Mouse (Mus musculus) neural tube, embryonic 12.5 days (tissue): ENCODE measurements around the gene Esrrg. TPM values are rescaled to one million over a fixed set of nuclear protein-coding genes. Genes with fewer than 3 reads are reported as not detected.
A peak's percentile ranks its signal among the peaks of the same experiment; 100 is the strongest.

Experiments used
- ATAC-seq: fragments of 200-750 bp; cut with Nextera tagmentation; 2 replicates; pipeline ENCODE4 v1.8.0; 2017; ENCODE audit warnings: low read depth, mild to moderate bottlenecking, moderate TSS enrichment, moderate library complexity; ENCODE audit not compliant: low FRiP score
- H3K27ac ChIP-seq: fragments of 300-500 bp; sonication (generic); 2 replicates; pipeline ENCODE4 v1.5.1; 2016
- H3K27me3 ChIP-seq: fragments of 300-500 bp; sonication (generic); replicated peaks from 2 replicates; pipeline ENCODE4 v1.6.1; 2016; ENCODE audit warnings: mild to moderate bottlenecking
- H3K36me3 ChIP-seq: fragments of 300-500 bp; sonication (generic); 2 replicates; pipeline ENCODE4 v1.6.1; 2016; ENCODE audit warnings: mild to moderate bottlenecking
- H3K4me1 ChIP-seq: fragments of 300-500 bp; sonication (generic); 2 replicates; pipeline ENCODE4 v1.6.1; 2016
- H3K4me2 ChIP-seq: fragments of 300-500 bp; sonication (generic); replicated peaks from 2 replicates; pipeline ENCODE4 v1.6.1; 2016; ENCODE audit warnings: mild to moderate bottlenecking
- H3K4me3 ChIP-seq: fragments of 300-500 bp; sonication (generic); 2 replicates; pipeline ENCODE4 v1.5.1; 2016
- H3K9ac ChIP-seq: fragments of 300-500 bp; sonication (generic); 2 replicates; pipeline ENCODE4 v1.6.1; 2016; ENCODE audit warnings: mild to moderate bottlenecking
- H3K9me3 ChIP-seq: fragments of 300-500 bp; sonication (generic); 2 replicates; pipeline ENCODE4 v1.6.1; 2016; ENCODE audit warnings: mild to moderate bottlenecking
- WGBS: fragments of 180-500 bp; shearing (Covaris S2); methylation state at CpG from one replicate; pipeline ENCODE4 v1.1.7; 2016; 5-methylcytosine and 5-hydroxymethylcytosine counted together
- polyA plus RNA-seq: library from polyadenylated mRNA; unstranded; fragments of >200 nt; fragmentation: Nextera tagmentation; extraction: Ambion mirVana; gene quantifications from 2 replicates; pipeline ENCODE4 v1.2.1, GENCODE M21; 2016

Esrrg gene
- polyA plus RNA-seq, 1 experiment from 2014 or later: 17.8 TPM

- no peak overlapping the region for H3K27ac ChIP-seq
- no peaks in the 10 kb centered on the region for H3K9me3 ChIP-seq
- peaks cover 10% of the 10 kb centered on the region; the same call in 1 of the 2 replicates for H3K4me1 ChIP-seq
- H3K36me3 ChIP-seq: no peaks in the 10 kb centered on the region
- no peak overlapping the region for H3K4me2 ChIP-seq
- no peak for ATAC-seq
- no peaks in the 10 kb centered on the region for H3K27me3 ChIP-seq
- WGBS: 88% methylated on average over 10 of the region's 10 CpGs
- H3K9ac ChIP-seq: no peak overlapping the region
- no peak overlapping the region for H3K4me3 ChIP-seq
Observed at GRCm38 (mm10) chr1:187800761-187801160, 192.2 kb downstream of the Esrrg start.

- WGBS: 19% methylated on average over 5 of the region's 5 CpGs
- no peaks in the 10 kb centered on the region for H3K36me3 ChIP-seq
- H3K27ac ChIP-seq: no peak overlapping the region
- H3K4me1 ChIP-seq: peaks cover 26% of the 10 kb centered on the region; the same call in 1 of the 2 replicates
- no peak overlapping the region for H3K9ac ChIP-seq
- no peaks in the 10 kb centered on the region for H3K27me3 ChIP-seq
- H3K9me3 ChIP-seq: no peaks in the 10 kb centered on the region
- no peak overlapping the region for H3K4me2 ChIP-seq
- ATAC-seq: 0 out of 2 replicates have a peak, but pooled peaks have one; percentile 7
- no peak overlapping the region for H3K4me3 ChIP-seq
Observed at GRCm38 (mm10) chr1:187803566-187803965, 195.0 kb downstream of the Esrrg start.

- Histone ChIP-seq H3K9me3 (no peaks in the 10 kb centered on the region), H3K27me3 (no peaks in the 10 kb centered on the region), H3K4me2 (no peak overlapping the region), H3K4me3 (no peak overlapping the region), H3K27ac (no peak overlapping the region), H3K36me3 (no peaks in the 10 kb centered on the region), H3K9ac (no peak overlapping the region), H3K4me1 (peaks cover 26% of the 10 kb centered on the region; the same call in 1 of the 2 replicates)
- WGBS: 10% methylated on average over 5 of the region's 5 CpGs
- ATAC-seq: 0 out of 2 replicates have a peak, but pooled peaks have one; percentile 26
Observed at GRCm38 (mm10) chr1:187803997-187804396, 195.4 kb downstream of the Esrrg start.

GRCm38 (mm10) chr1:187805001-187805400 is 196.4 kb downstream of the Esrrg start:
- ATAC-seq: no peak
- peaks cover 26% of the 10 kb centered on the region; the same call in 1 of the 2 replicates for H3K4me1 ChIP-seq
- no peak overlapping the region for H3K4me2 ChIP-seq
- WGBS: 82% methylated on average over 6 of the region's 6 CpGs
- no peaks in the 10 kb centered on the region for H3K9me3 ChIP-seq
- H3K27me3 ChIP-seq: no peaks in the 10 kb centered on the region
- H3K36me3 ChIP-seq: no peaks in the 10 kb centered on the region
- H3K4me3 ChIP-seq: no peak overlapping the region
- no peak overlapping the region for H3K27ac ChIP-seq
- no peak overlapping the region for H3K9ac ChIP-seq

GRCm38 (mm10) chr1:187807477-187808390 is 199.1 kb downstream of the Esrrg start:
- 46% methylated on average over 12 of the region's 12 CpGs for WGBS
- H3K27ac ChIP-seq: no peak overlapping the region
- H3K4me3 ChIP-seq: no peak overlapping the region
- no peak overlapping the region for H3K9ac ChIP-seq
- H3K9me3 ChIP-seq: no peaks in the 10 kb centered on the region
- H3K4me2 ChIP-seq: no peak overlapping the region
- H3K27me3 ChIP-seq: no peaks in the 10 kb centered on the region
- H3K4me1 ChIP-seq: peaks cover 26% of the 10 kb centered on the region; the same call in 1 of the 2 replicates
- H3K36me3 ChIP-seq: no peaks in the 10 kb centered on the region
- no peak for ATAC-seq

- no peak for ATAC-seq
- H3K27me3 ChIP-seq: no peaks in the 10 kb centered on the region
- peaks cover 26% of the 10 kb centered on the region; the same call in 1 of the 2 replicates for H3K4me1 ChIP-seq
- no peak overlapping the region for H3K4me2 ChIP-seq
- H3K9ac ChIP-seq: no peak overlapping the region
- no peaks in the 10 kb centered on the region for H3K36me3 ChIP-seq
- H3K27ac ChIP-seq: no peak overlapping the region
- H3K9me3 ChIP-seq: no peaks in the 10 kb centered on the region
- H3K4me3 ChIP-seq: no peak overlapping the region
- WGBS: 70% methylated on average over 5 of the region's 5 CpGs
Observed at GRCm38 (mm10) chr1:187808391-187808922, 199.9 kb downstream of the Esrrg start.

- Histone ChIP-seq H3K27ac (no peak overlapping the region), H3K36me3 (no peaks in the 10 kb centered on the region), H3K4me1 (peaks cover 16% of the 10 kb centered on the region; the same call in 1 of the 2 replicates), H3K9ac (no peak overlapping the region), H3K9me3 (no peaks in the 10 kb centered on the region), H3K4me2 (no peak overlapping the region), H3K27me3 (no peaks in the 10 kb centered on the region), H3K4me3 (no peak overlapping the region)
- no peak for ATAC-seq
- WGBS: 91% methylated on average over 3 of the region's 3 CpGs
Observed at GRCm38 (mm10) chr1:187809546-187809945, 201.0 kb downstream of the Esrrg start.

- 88% methylated on average over 5 of the region's 5 CpGs for WGBS
- no peak for ATAC-seq
Observed at GRCm38 (mm10) chr1:187819406-187819805, 210.8 kb downstream of the Esrrg start.

GRCm38 (mm10) chr1:187821368-187821811 is 212.8 kb downstream of the Esrrg start:
- H3K9me3 ChIP-seq: no peaks in the 10 kb centered on the region
- H3K9ac ChIP-seq: no peak overlapping the region
- no peaks in the 10 kb centered on the region for H3K36me3 ChIP-seq
- H3K4me3 ChIP-seq: no peak overlapping the region
- WGBS: 59% methylated on average over 13 of the region's 13 CpGs
- ATAC-seq: no peak
- no peaks in the 10 kb centered on the region for H3K27me3 ChIP-seq
- no peak overlapping the region for H3K27ac ChIP-seq
- no peaks in the 10 kb centered on the region for H3K4me1 ChIP-seq
- H3K4me2 ChIP-seq: no peak overlapping the region

More at GRCm38 (mm10) chr1:187819406-187819805, 210.8 kb downstream of the Esrrg start:
- H3K27ac ChIP-seq: no peak overlapping the region
- no peak overlapping the region for H3K9ac ChIP-seq
- H3K4me1 ChIP-seq: no peaks in the 10 kb centered on the region
- H3K4me3 ChIP-seq: no peak overlapping the region
- no peaks in the 10 kb centered on the region for H3K36me3 ChIP-seq
- no peaks in the 10 kb centered on the region for H3K27me3 ChIP-seq
- no peaks in the 10 kb centered on the region for H3K9me3 ChIP-seq
- no peak overlapping the region for H3K4me2 ChIP-seq

- no peak for ATAC-seq
- H3K27me3 ChIP-seq: no peaks in the 10 kb centered on the region
- no peak overlapping the region for H3K4me2 ChIP-seq
- no peak overlapping the region for H3K9ac ChIP-seq
- WGBS: 62% methylated on average over 5 of the region's 5 CpGs
- H3K27ac ChIP-seq: no peak overlapping the region
- no peaks in the 10 kb centered on the region for H3K4me1 ChIP-seq
- H3K4me3 ChIP-seq: no peak overlapping the region
- no peaks in the 10 kb centered on the region for H3K36me3 ChIP-seq
- no peaks in the 10 kb centered on the region for H3K9me3 ChIP-seq
Observed at GRCm38 (mm10) chr1:187823351-187823750, 214.8 kb downstream of the Esrrg start.

GRCm38 (mm10) chr1:187825421-187826097 is 217.0 kb downstream of the Esrrg start:
- Histone ChIP-seq H3K9me3 (no peaks in the 10 kb centered on the region), H3K9ac (no peak overlapping the region), H3K27ac (no peak overlapping the region), H3K4me1 (no peaks in the 10 kb centered on the region), H3K36me3 (no peaks in the 10 kb centered on the region), H3K27me3 (no peaks in the 10 kb centered on the region), H3K4me3 (no peak overlapping the region), H3K4me2 (no peak overlapping the region)
- ATAC-seq: no peak
- 72% methylated on average over 9 of the region's 9 CpGs for WGBS

- no peaks in the 10 kb centered on the region for H3K36me3 ChIP-seq
- no peak overlapping the region for H3K27ac ChIP-seq
- H3K4me2 ChIP-seq: no peak overlapping the region
- no peak overlapping the region for H3K4me3 ChIP-seq
- H3K9me3 ChIP-seq: no peaks in the 10 kb centered on the region
- H3K27me3 ChIP-seq: no peaks in the 10 kb centered on the region
- no peak for ATAC-seq
- no peak overlapping the region for H3K9ac ChIP-seq
- 82% methylated on average over 1 of the region's 1 CpGs for WGBS
- no peaks in the 10 kb centered on the region for H3K4me1 ChIP-seq
Observed at GRCm38 (mm10) chr1:187826140-187826539, 217.5 kb downstream of the Esrrg start.
